Mouse (Mus musculus): ENCODE measurements around the gene Acsm1. TPM values are rescaled to one million over a fixed set of nuclear protein-coding genes. Genes with fewer than 3 reads are reported as not detected.

Gene Acsm1
- polyA plus RNA-seq, 1 experiment from 2014 or later, result not detected

DNA sequence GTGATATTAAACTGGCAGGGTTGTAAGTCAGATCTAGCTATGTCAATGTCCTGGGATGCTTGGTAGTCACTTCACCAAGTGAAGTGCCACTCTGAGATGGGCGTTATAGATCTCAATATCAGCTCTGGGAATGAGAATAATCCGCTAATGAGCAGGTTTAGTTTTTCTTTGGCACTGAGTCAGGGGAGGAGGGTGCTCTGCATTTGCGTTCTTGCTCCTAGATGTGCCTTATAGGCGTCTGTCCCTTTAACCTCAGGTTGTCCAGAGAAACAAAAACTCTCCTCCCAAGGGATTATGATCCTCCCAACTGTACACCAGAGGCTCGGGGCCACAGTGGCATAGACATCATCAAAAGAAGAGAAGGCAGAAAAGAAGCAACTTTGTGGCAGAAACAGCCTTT, 82.9 kb downstream of the Acsm1 start, which contains the start of gene Acsm4:
Gene Acsm4, plus strand, starts transcription at position 301 of the 400 bp plus-strand sequence.
- no peaks in the 10 kb centered on the region for H3K27me3 ChIP-seq (ENCODE audit: control insufficient read depth, insufficient read depth, low read length)
- no peak within 1 kb of the TSS for H3K9ac ChIP-seq (ENCODE audit: low read length)
- H3K4me1 ChIP-seq (replicated peaks; ENCODE audit: control insufficient read depth, insufficient read depth, low read length), result no peaks in the 10 kb centered on the region
- H3K27ac ChIP-seq (ENCODE audit: low read depth, low read length), result no peak within 1 kb of the TSS
- H3K36me3 ChIP-seq (ENCODE audit: control insufficient read depth, insufficient read depth, low read length), result no peaks in the 10 kb centered on the region
- H3K9me3 ChIP-seq (ENCODE audit: control insufficient read depth, low read length), result no peaks in the 10 kb centered on the region
- H3K4me2 ChIP-seq (ENCODE audit: low read depth, low read length, severe bottlenecking), result no peak within 1 kb of the TSS
- H3K4me3 ChIP-seq (ENCODE audit: low read depth, low read length), result no peak within 1 kb of the TSS
- 84% methylated on average over 5 of the region's 5 CpGs for WGBS
- ATAC-seq (replicated peaks; ENCODE audit: low FRiP score) (no peak), DNase-seq (ENCODE audit: low spot score) (no peak)

GRCm38 (mm10) chr7:119692302-119692701, 85.5 kb downstream of the Acsm1 start:
- no peak for DNase-seq (ENCODE audit: low spot score)

GRCm38 (mm10) chr7:119694926-119695325, 88.1 kb downstream of the Acsm1 start:
- Histone ChIP-seq H3K4me2 (ENCODE audit: low read depth, low read length, severe bottlenecking) (no peak overlapping the region), H3K36me3 (ENCODE audit: control insufficient read depth, insufficient read depth, low read length) (no peaks in the 10 kb centered on the region), H3K27ac (ENCODE audit: low read depth, low read length) (no peak overlapping the region), H3K27me3 (ENCODE audit: control insufficient read depth, insufficient read depth, low read length) (no peaks in the 10 kb centered on the region), H3K9me3 (ENCODE audit: control insufficient read depth, low read length) (no peaks in the 10 kb centered on the region), H3K4me3 (ENCODE audit: low read depth, low read length) (no peak overlapping the region), H3K9ac (ENCODE audit: low read length) (no peak overlapping the region), H3K4me1 (replicated peaks; ENCODE audit: control insufficient read depth, insufficient read depth, low read length) (no peaks in the 10 kb centered on the region)
- WGBS, result 71% methylated on average over 1 of the region's 1 CpGs
- no peak for ATAC-seq (replicated peaks; ENCODE audit: low FRiP score)
- DNase-seq (ENCODE audit: low spot score), result no peak

More at GRCm38 (mm10) chr7:119692302-119692701, 85.5 kb downstream of the Acsm1 start:
- Histone ChIP-seq H3K9ac (ENCODE audit: low read length) (no peak overlapping the region), H3K4me1 (replicated peaks; ENCODE audit: control insufficient read depth, insufficient read depth, low read length) (no peaks in the 10 kb centered on the region), H3K27ac (ENCODE audit: low read depth, low read length) (no peak overlapping the region), H3K4me3 (ENCODE audit: low read depth, low read length) (no peak overlapping the region), H3K36me3 (ENCODE audit: control insufficient read depth, insufficient read depth, low read length) (no peaks in the 10 kb centered on the region), H3K4me2 (ENCODE audit: low read depth, low read length, severe bottlenecking) (no peak overlapping the region), H3K9me3 (ENCODE audit: control insufficient read depth, low read length) (no peaks in the 10 kb centered on the region), H3K27me3 (ENCODE audit: control insufficient read depth, insufficient read depth, low read length) (no peaks in the 10 kb centered on the region)
- ATAC-seq (replicated peaks; ENCODE audit: low FRiP score), result no peak
- WGBS, result 85% methylated on average over 4 of the region's 4 CpGs

Other genes with a start within 250 kb of the Acsm1 start
- gene Gp2, start 147.7 kb upstream of the Acsm1 start, polyA plus RNA-seq (2014; fragmentation: Nextera tagmentation; extraction: Ambion mirVana), result not detected in 2 replicates
- gene Umod, start 127.7 kb upstream of the Acsm1 start, polyA plus RNA-seq (2014; fragmentation: Nextera tagmentation; extraction: Ambion mirVana), result not detected in 2 replicates
- gene Acsm5, start 87.6 kb upstream of the Acsm1 start, polyA plus RNA-seq (2014; fragmentation: Nextera tagmentation; extraction: Ambion mirVana), result not detected in 2 replicates
- gene Pdilt, start 83.5 kb upstream of the Acsm1 start, polyA plus RNA-seq (2014; fragmentation: Nextera tagmentation; extraction: Ambion mirVana), result not detected in 2 replicates
- not detected in 2 replicates for gene Acsm2, start 52.7 kb upstream of the Acsm1 start, polyA plus RNA-seq (2014; fragmentation: Nextera tagmentation; extraction: Ambion mirVana)
- 0.92 and 1.7 TPM in 2 replicates for gene Acsm4, start 83.0 kb downstream of the Acsm1 start, polyA plus RNA-seq (2014; fragmentation: Nextera tagmentation; extraction: Ambion mirVana)
- 101 TPM in 2 replicates for gene Thumpd1, start 113.8 kb downstream of the Acsm1 start, polyA plus RNA-seq (2014; fragmentation: Nextera tagmentation; extraction: Ambion mirVana)
- 0.17 and 0.84 TPM in 2 replicates for gene Acsm3, start 153.9 kb downstream of the Acsm1 start, polyA plus RNA-seq (2014; fragmentation: Nextera tagmentation; extraction: Ambion mirVana)
- gene Rexo5, start 187.0 kb downstream of the Acsm1 start, polyA plus RNA-seq (2014; fragmentation: Nextera tagmentation; extraction: Ambion mirVana), result 24.9 and 27.5 TPM in 2 replicates
- 39.1 and 43.1 TPM in 2 replicates for gene Eri2, start 187.0 kb downstream of the Acsm1 start, polyA plus RNA-seq (2014; fragmentation: Nextera tagmentation; extraction: Ambion mirVana)

Data from forebrain, embryonic 11.5 days (tissue).